Mouse (Mus musculus) small intestine, adult 2 months (tissue): ENCODE data around the gene Ercc6l. TPM values are rescaled to one million over a fixed set of nuclear protein-coding genes. Genes with fewer than 3 reads are reported as not detected.
A peak's percentile ranks its signal among the peaks of the same experiment; 100 is the strongest.

ENCODE experiments used
- H3K27ac ChIP-seq: fragments of 200-500 bp; 2 replicates; pipeline ENCODE4 v1.5.1; 2012; ENCODE audit warnings: low read depth, low read length, control low read depth, inconsistent platforms; ENCODE audit not compliant: insufficient read depth
- H3K27me3 ChIP-seq: fragments of 200-500 bp; 2 replicates; pipeline ENCODE4 v1.6.1; 2012; ENCODE audit warnings: mild to moderate bottlenecking, moderate library complexity, low read length, inconsistent platforms; ENCODE audit not compliant: control insufficient read depth, insufficient read depth
- H3K36me3 ChIP-seq: fragments of 200-500 bp; 2 replicates; pipeline ENCODE4 v1.6.1; 2012; ENCODE audit warnings: mild to moderate bottlenecking, low read length, control low read depth, inconsistent platforms; ENCODE audit not compliant: control insufficient read depth, insufficient read depth
- H3K4me1 ChIP-seq: fragments of 200-500 bp; 2 replicates; pipeline ENCODE4 v1.6.1; 2012; ENCODE audit warnings: low read length, inconsistent platforms, mixed read lengths; ENCODE audit not compliant: control insufficient read depth, insufficient read depth, insufficient read length
- H3K4me3 ChIP-seq: fragments of 200-500 bp; 2 replicates; pipeline ENCODE4 v1.5.1; 2012; ENCODE audit warnings: low read depth, mild to moderate bottlenecking, control low read depth, inconsistent platforms, low read length, moderate library complexity
- CTCF ChIP-seq: fragments of 200-500 bp; IDR thresholded peaks from 2 replicates; pipeline ENCODE4 v1.5.1; 2012; ENCODE audit warnings: low read depth, mild to moderate bottlenecking, control low read depth, inconsistent platforms, low read length, moderate library complexity, mixed read lengths; ENCODE audit not compliant: insufficient replicate concordance, insufficient read length; ENCODE audit errors: extremely low read depth
- POLR2A ChIP-seq: fragments of 200-500 bp; IDR thresholded peaks from 2 replicates; pipeline ENCODE4 v1.6.1; 2012; ENCODE audit warnings: low read depth, mild to moderate bottlenecking, control low read depth, inconsistent platforms, low read length, moderate library complexity
- WGBS: fragments of 180-500 bp; shearing (Covaris S2); methylation state at CpG from one replicate; pipeline ENCODE4 v1.1.7; 2018; 5-methylcytosine and 5-hydroxymethylcytosine counted together
- polyA plus RNA-seq: library from polyadenylated mRNA; depleted of rRNA; stranded (reverse); fragments of >200 nt; gene quantifications from 2 replicates; pipeline ENCODE4 v1.2.3, GENCODE M21; 2012; rRNA removed

Ercc6l gene
- polyA plus RNA-seq = 0.19 and 0.20 TPM in 2 replicates

DNA sequence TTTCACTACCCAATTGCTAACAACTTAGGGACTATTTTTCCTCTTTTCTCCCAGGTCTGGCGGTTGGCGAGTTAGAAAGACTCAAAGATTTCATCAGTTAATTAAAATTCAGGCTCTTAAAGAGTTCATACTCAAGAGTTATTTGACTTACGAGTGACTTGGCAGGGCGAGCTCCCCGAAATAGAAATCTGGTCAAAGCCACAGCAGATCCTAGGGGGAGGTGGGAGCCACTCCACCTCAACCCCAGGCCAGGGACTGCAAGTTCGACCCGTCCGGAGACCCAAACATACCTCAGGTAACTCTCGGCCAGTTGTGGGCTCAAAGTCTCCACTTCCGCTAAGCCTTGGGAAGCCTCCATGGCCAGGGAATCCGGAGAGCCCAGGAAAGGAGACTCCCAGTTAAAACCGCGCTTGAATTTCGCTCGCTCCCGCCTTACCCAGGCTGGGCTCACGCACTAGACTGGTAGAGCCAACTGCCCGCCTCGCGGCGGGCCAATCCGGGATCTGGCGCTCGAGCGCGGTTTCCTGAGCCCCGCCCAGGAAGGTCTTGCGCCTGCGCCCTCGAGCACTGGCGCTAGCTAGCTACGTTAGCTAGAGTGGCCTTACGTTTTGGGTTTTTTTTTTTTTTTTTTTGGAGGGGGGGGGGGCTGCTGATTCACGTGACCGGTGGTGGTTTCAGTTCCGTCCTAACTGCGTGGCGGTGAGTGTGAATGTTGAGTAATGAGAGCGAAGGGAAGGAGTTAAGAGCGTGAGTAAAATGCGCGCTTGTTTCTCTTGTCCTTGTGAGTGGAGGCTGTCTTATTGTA lies at the start of gene Ercc6l:
Gene Ercc6l, minus strand, starts transcription at position 474 of the 805 bp plus-strand sequence.
- WGBS = 7% methylated on average over 42 of the region's 42 CpGs
- H3K4me1 ChIP-seq = no peaks in the 10 kb centered on the region
- no peaks in the 10 kb centered on the region for H3K27me3 ChIP-seq
- peak within 1 kb of the TSS; percentile 78 for H3K4me3 ChIP-seq
- peak within 1 kb of the TSS; percentile 78 for H3K27ac ChIP-seq
- no peaks in the 10 kb centered on the region for H3K36me3 ChIP-seq
- TF ChIP-seq POLR2A = no peak

DNA sequence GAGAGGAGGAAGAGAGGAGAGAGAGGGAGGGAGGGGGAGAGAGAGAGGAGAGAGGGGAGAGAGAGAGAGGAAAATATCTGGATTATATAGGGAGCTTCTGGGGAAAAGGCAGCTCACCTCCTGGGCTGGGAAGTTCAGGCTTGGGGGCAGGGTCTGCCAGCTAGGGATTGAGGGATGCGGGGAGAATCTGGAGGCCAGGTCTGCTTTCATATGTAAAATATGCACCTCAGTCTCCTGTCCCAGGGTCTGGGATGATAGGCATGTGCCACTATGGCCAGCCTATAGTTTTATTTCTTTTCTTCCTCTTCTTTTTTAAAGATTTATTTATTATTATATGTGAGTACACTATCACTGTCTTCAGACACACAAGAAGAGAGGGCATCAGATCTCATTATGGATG lies 33.9 kb upstream of the Ercc6l start:
- TF ChIP-seq POLR2A (no peak), CTCF (no peak)
- H3K27ac ChIP-seq = no peak overlapping the region
- H3K4me1 ChIP-seq = no peaks in the 10 kb centered on the region
- H3K27me3 ChIP-seq = no peaks in the 10 kb centered on the region
- 91% methylated on average over 1 of the region's 1 CpGs for WGBS
- no peak overlapping the region for H3K4me3 ChIP-seq
- peaks cover 14% of the 10 kb centered on the region for H3K36me3 ChIP-seq

DNA sequence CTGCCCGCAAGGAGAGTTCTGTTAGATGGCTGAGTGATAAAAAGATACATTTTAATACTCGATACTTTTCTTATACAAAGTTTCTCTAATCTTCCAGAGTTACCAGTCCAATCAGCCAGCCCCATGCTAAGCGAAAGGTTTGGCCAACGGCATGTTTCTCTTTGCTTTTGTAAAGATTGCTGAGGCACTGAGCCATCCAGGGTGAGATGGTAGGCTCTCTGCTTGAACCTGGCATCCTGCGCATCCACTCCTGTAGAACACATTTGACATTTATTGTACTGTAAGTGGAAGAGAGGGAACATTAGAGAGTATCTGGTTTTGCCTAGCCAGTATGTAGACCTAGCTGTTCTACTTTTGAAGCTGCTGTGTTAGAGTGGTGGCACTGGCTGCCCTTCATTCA lies 32.7 kb upstream of the Ercc6l start:
- H3K27ac ChIP-seq = no peak overlapping the region
- no peaks in the 10 kb centered on the region for H3K27me3 ChIP-seq
- no peak overlapping the region for H3K4me3 ChIP-seq
- peaks cover 19% of the 10 kb centered on the region for H3K36me3 ChIP-seq
- H3K4me1 ChIP-seq = no peaks in the 10 kb centered on the region
- WGBS = 34% methylated on average over 5 of the region's 5 CpGs
- no peak for TF ChIP-seq CTCF
- TF ChIP-seq POLR2A = no peak

DNA sequence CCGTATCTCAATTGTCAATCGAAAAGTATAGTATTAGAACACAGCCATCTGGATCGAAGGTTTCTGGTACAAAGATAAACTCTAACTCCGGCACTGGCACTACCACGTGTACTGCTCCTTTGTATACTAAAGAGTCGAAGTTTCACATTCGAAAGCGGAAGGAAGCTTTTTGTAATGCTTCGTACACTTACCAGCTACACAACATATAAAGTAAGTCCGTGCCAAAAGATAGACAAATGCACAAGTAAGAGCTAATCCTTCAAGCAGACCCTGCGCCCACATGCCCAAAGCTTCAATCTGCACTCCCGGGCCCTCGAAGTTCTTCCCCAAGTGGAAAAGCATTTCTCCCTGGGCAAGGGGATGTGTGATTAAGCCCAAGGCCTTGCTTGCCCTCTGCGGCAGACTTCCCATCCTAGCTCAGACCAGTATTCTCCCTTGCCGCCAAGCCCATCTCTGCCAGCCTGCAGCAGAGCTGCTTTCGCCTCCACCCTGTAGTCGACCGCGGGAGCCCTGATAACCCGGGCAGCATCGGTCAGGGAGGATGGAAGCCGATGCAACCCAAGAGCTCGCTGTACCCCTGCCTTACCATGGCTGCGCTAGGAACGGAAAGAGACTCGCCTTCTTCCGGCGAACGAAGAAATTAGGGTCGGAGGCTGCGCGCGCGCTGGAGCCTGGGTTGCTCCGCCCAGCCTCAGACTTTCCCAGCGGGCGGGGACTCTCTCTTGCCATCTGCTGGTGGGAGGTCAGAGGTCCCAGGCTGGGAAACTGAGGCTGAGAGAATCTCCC lies 32.0 kb upstream of the Ercc6l start, which contains the start of gene Rps4x:
Gene Rps4x, minus strand, starts transcription at position 683 of the 786 bp plus-strand sequence.
- peaks cover 26% of the 10 kb centered on the region for H3K36me3 ChIP-seq
- H3K27ac ChIP-seq = peak within 1 kb of the TSS; percentile 86
- TF ChIP-seq CTCF (peak; percentile 64), POLR2A (peak; percentile 75)
- 14% methylated on average over 37 of the region's 37 CpGs for WGBS
- no peaks in the 10 kb centered on the region for H3K27me3 ChIP-seq
- H3K4me1 ChIP-seq = no peaks in the 10 kb centered on the region
- peak within 1 kb of the TSS; percentile 96 for H3K4me3 ChIP-seq

DNA sequence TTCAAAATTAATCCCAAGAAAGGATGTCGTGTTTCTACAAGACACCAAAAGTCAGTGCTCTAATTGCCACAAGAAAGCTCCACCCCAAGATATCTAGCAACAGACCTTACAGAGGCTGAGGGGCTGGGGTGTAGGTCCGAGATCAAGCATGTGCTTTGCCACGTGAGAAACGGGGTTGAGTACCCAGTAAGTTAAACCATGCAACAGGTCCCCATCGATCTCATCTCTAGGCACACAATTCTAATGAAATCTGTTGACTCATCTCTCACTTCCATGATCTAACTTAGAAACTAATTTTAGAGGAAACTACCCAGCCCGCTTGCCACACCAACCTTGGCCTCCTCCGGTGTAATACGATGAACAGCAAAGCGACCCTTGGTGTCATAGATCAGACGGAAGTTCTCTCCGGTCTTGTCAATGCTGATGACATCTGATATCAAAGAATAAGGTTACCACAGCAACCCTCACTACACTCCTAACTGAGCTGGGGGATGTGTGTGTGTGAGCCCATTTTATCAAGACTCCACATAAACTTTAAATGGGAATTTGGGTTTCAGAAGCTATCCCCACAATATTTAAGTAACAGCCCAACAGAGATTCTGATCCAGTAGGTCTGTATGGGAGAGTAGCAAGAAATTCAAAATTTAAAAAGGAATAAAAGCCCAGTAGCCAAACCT lies 30.3 kb upstream of the Ercc6l start:
- TF ChIP-seq CTCF = no peak
- TF ChIP-seq POLR2A = no peak
- 18% methylated on average over 11 of the region's 11 CpGs for WGBS
- H3K4me3 ChIP-seq = peak overlapping the region; percentile 12; the same call in 1 of the 2 replicates
- H3K4me1 ChIP-seq = no peaks in the 10 kb centered on the region
- peaks cover 28% of the 10 kb centered on the region for H3K36me3 ChIP-seq
- no peaks in the 10 kb centered on the region for H3K27me3 ChIP-seq
- H3K27ac ChIP-seq = no peak overlapping the region

DNA sequence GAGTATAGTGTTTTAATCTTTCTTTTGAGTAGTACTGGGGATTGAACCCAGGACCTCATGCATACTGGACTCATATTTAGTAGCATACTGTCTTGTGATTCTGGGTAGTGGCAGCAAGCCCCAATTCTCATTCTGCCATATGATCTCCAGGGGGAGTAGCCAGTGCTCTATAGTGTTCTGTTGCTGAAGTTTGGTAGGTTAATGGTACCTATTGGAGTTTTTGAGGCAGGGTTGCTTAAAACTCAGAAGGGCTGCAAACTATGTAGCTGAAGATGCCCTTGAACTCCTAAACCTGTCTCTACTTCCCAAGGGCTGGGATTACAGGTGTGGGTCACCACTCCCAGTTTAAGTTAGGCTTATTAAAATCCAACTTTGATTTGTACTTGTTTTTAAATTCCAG lies 25.7 kb upstream of the Ercc6l start:
- no peaks in the 10 kb centered on the region for H3K27me3 ChIP-seq
- H3K27ac ChIP-seq = no peak overlapping the region
- peaks cover 26% of the 10 kb centered on the region for H3K36me3 ChIP-seq
- TF ChIP-seq CTCF (no peak), POLR2A (no peak)
- H3K4me3 ChIP-seq = no peak overlapping the region
- no peaks in the 10 kb centered on the region for H3K4me1 ChIP-seq

DNA sequence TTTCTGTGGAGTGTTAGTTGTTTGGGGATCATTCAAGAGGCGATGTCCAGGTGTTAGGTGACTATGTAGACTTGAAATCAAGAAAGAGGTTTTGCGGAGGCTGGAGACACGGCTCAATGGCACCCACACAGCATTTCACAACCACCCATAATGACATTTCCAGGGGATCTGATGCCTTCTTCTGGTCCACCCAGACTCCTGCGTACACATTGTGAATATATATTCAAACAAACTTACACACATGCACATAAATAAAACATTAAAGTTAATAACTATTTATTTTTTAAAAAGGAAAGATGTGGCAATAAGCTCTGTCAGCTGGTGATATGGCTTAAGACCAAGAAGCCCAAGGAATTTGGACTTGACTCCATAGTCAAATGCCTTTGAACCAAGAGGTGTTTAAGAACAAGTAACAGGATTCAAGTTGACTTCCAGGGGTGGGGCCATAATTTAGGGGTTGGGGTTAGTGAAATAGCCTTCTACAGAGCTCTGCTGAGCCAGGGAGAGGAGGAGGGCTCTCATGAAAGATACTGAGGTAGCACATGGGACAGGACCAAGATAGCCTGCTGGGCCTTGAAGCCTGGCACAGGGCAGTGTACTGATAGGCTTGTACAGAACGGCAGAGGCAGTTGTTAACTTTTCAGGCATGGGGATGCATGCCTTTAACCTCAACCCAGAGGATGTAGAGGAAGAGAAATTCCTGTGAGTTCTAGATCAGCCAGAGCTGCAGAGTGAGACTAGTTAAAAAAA lies 18.8 kb upstream of the Ercc6l start:
- no peak overlapping the region for H3K4me3 ChIP-seq
- H3K27ac ChIP-seq = no peak overlapping the region
- H3K36me3 ChIP-seq = no peaks in the 10 kb centered on the region
- TF ChIP-seq POLR2A (no peak), CTCF (no peak)
- H3K27me3 ChIP-seq = no peaks in the 10 kb centered on the region
- no peaks in the 10 kb centered on the region for H3K4me1 ChIP-seq
- WGBS = 79% methylated on average over 5 of the region's 5 CpGs
